Mouse (Mus musculus) layer of hippocampus, adult 8-10 months (tissue): ENCODE data around the gene Cops3. TPM values are rescaled to one million over a fixed set of nuclear protein-coding genes. Genes with fewer than 3 reads are reported as not detected.

Experiments
- DNase-seq, 2 experiments: peaks; one replicate each; pipeline ENCODE4 v3.0.0; 2022; ENCODE audit warnings: low spot score in 2 of 2
- total RNA-seq, 4 experiments: library from RNA; stranded (reverse); gene quantifications; 2 replicates each; pipeline ENCODE4 v1.2.4; 2022

Cops3 gene
- total RNA-seq, 4 experiments from 2014 or later: 71.8 to 82.2 (median 78.1) TPM

GRCm38 (mm10) chr11:59778181-59778873 lies 61.3 kb downstream of the Cops3 start:
- peak in 1 of 2 experiments; percentile 61 for DNase-seq

DNA sequence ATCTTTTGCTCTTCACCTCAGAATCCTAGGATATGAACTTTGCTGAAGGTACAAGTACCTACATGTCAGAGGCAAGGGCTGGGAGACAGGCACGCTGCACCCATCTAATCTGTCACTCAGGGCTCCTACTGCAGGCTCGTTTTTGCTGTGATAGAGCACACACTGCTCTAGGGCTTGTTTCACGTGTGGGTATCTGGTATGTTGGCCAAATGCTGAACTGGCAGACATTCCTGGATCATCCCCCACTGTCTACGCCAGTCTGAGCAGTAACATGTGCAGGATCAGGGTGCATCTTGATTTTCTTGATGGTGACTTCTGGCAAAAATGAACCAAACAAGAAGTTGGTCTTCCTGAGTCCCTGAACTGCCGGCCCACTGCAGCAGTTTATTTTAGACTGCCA lies 62.4 kb downstream of the Cops3 start:
- DNase-seq: no peak

GRCm38 (mm10) chr11:59775435-59776148 lies 64.0 kb downstream of the Cops3 start:
- no peak for DNase-seq

DNA sequence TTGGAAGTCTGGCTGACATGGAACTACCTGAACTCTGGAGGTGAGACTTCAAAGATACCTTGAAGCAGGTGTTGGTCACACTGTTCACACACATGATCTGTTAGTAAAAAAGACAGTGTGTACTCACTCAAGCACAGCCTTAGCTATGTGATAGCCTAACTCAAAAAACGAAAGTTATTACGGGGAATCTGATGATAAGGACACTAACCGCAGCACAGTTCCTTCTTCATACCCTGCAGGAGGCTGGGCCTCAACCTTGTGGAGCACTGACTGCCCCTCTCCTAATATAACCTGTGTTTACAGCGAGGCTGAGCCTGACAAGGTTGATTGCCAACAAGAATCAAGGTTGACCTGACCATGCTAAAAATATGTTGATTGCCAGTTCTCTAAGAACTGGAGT lies 65.1 kb downstream of the Cops3 start:
- no peak for DNase-seq

- no peak for DNase-seq
Measured at GRCm38 (mm10) chr11:59772902-59773301, 66.7 kb downstream of the Cops3 start.

DNA sequence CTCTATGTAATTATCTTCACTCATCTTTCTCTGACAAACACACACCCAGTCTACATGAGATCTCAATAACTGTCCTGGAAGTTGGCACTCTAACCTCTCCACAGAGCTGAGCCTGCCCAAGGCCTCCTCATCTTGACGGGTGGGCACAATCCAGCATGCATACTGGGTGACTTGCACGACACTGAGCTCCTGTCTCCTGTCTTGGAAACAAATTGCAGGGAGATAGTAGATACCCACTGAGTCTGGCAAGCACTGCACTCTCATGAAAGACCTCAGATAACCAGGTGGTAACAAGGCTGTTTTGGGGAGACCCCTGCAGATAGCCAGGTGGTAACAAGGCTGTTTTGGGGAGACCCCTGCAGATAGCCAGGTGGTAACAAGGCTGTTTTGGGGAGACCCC lies 67.3 kb downstream of the Cops3 start:
- DNase-seq: no peak

DNA sequence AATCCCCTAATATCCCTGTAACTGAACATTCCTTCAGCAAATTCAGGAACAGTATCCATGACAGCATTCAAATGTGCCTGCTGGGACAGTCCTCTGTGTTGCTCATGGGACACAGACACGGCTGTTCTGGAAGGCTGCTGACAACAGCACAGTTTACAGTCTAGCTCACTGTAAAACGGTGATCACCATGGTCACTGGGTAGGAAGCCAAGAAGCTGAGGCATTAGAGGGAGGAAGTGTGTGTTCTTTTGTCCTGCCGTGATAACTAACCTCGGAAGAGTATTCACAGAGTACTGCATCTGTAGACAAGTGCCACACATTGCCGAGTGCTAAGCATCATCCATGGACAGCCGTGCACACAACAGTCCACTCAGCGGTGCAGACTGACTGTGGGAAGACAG lies 68.9 kb downstream of the Cops3 start:
- DNase-seq: no peak

DNA sequence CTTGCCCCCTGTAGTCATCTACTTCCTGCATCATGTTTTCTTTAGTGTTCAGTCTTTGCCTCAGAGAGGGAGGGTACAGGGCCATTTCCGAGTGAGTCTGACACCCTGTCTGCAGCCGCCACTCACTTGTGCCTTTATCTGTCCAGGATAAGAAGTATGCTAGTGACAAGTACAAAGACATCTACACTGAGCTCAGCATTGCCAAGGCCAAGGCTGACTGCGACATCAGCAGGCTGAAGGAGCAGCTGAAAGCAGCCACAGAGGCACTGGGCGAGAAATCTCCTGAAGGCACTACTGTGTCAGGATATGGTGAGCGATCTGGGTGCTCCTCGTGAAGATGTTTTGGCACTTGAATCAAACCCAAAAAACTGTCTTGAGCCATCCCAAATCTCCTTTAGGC lies 69.9 kb downstream of the Cops3 start:
- DNase-seq: no peak

- DNase-seq: no peak
Measured at GRCm38 (mm10) chr11:59769307-59769706, 70.3 kb downstream of the Cops3 start.

Other genes starting within 250 kb of the Cops3 start
- gene Olfr223, start 246.5 kb downstream of the Cops3 start, total RNA-seq: not detected
- gene Mprip, start 178.5 kb downstream of the Cops3 start, total RNA-seq: 100 to 1,000 TPM; 265 to 273 (median 269) TPM
- gene Pld6, start 52.2 kb downstream of the Cops3 start, total RNA-seq: 1 to 10 TPM in 1 of 4 experiments, under 1 TPM in 2, not detected in 1; 0.49 to 1.5 (median 0.85) TPM
- 10 to 100 TPM; 46.7 to 47.9 (median 47.2) TPM for gene Flcn, start 29.8 kb downstream of the Cops3 start, total RNA-seq
- 10 to 100 TPM; 44.6 to 62.9 (median 51.3) TPM for gene Nt5m, start 391 bp downstream of the Cops3 start, total RNA-seq
- gene Med9, start 108.4 kb upstream of the Cops3 start, total RNA-seq: 10 to 100 TPM; 34.2 to 40.1 (median 34.8) TPM
- gene Rasd1, start 125.1 kb upstream of the Cops3 start, total RNA-seq: 10 to 100 TPM; 34.8 to 47.6 (median 41.1) TPM
- 1 to 10 TPM; 3.0 to 7.8 (median 6.2) TPM for gene Pemt, start 206.7 kb upstream of the Cops3 start, total RNA-seq